Mouse (Mus musculus): ENCODE data around the gene Sult2a8.
"Not testable (repeated sequence)": the region's sequence is repeated elsewhere in the genome, so short reads cannot be mapped to it uniquely, and the experiment has no call there.

Sult2a8 gene

DNA sequence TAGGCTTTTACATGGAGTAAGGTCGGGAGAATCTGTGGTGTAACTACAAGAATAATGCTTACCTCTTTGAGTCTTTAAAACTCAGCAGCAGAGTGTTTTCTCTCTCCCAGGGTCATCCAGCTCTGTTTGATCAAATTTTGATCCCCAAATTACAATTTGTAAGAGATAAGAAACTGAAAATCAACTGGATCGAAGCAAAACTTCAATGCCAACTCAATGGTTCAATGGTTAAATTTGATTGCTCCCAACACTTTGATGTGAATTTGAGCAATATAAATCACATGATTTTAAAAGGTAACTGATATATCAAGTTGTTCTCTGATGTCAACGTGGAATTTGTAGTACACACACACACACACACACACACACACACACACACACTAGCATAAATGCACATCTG lies at the start of gene Sult2a8:
Gene Sult2a8, minus strand, starts transcription at position 236 of the 400 bp plus-strand sequence.
- DNase-seq (ENCODE audit: low read depth, low spot score) = no peak

DNA sequence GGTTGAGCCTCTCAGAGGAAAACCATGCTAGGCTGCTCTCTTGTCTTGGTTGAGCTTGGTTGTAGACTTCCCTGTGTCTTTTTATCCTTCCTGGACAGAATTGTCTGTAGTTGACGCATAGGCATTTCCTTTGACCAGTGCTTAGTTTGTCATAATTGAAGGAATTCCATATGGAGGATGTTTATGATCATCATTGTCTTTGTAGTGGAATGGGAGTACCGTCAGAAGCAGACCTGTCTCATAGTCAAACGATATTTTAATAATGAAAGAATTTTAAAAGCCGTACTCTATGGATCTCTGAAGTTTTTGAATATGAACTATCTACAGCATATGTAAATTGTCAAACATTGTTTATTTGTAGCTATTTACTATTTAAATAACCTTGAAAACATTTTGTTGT lies 47.6 kb upstream of the Sult2a8 start, which contains the start of gene Sult2a7:
Gene Sult2a7, minus strand, starts transcription at position 101 of the 400 bp plus-strand sequence.
- no peak for DNase-seq (ENCODE audit: low read depth, low spot score)

DNA sequence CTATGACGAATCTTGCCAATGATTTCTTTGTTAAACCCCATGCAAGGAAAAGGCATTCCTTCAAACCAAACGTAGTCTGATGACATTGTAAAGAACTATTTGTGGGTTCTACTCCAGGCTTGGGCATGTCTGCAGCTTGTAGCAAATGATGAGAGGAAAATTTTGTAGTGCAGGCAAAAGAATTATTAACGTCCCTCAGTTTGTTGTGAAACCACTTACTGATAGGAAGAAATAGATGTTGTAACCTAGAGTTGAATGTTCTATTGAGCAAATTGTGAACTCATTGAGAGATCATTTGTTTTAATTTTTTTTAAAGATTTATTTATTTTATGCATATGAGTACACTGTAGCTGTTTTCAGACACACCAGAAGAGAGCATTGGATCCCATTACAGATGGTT lies 46.3 kb upstream of the Sult2a8 start:
- DNase-seq (ENCODE audit: low read depth, low spot score) = no peak

DNA sequence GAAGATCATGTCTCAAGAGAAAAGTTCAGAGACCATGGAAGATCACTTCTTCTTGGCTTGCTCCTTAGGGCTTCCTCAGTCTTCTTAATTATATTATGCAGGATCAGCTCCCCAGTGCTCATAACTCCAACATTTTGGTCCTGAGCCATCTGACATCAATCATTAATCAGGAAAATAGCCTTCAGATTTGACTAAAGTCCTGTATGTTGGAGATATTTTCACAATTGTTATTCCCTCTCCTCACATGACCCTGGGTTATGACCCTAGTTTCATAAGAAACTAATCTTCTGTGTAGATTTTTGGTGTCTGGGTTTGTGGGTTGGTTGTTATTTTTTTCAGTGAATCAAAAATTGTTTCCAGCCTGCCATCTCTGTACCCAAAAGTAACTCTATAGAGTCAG lies 7.0 kb downstream of the Sult2a8 start:
- DNase-seq (ENCODE audit: low read depth, low spot score) = no peak

DNA sequence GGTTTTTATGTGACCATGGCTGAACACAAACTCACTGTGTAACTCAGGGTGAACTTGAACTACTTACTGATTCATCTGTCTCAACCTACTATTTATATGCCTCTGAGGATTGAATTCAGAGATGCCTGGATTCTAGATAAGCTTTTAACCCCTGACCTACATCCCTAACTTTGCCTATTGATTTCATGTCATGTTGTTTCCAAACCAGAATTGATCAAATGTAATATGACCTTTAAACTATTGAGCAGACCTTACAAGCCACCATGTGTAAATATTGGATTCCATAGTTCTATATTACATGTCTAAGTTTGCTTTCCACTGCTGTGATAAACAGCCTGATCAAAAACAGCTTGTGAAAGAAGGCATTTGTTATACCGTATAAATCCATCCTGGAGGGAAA lies 8.1 kb downstream of the Sult2a8 start:
- no peak for DNase-seq (ENCODE audit: low read depth, low spot score)

DNA sequence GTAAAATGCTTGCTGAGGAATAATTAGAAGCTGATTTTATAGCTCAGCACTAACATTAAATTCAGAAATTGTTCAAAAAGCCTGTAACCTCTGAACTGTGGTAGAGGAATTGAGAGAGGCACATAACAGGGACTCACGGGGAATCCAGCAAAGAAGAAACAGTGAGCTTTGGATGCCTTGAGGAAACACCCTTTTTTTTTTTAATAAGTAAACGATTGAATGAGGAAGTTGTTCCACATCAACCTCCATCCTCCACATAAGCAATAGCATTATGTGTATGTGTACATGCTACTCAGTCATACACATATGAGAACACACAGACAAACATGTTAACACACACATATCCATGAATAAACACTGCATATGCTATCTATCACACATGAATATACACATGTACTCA lies 8.5 kb downstream of the Sult2a8 start:
- DNase-seq (ENCODE audit: low read depth, low spot score) = no peak

DNA sequence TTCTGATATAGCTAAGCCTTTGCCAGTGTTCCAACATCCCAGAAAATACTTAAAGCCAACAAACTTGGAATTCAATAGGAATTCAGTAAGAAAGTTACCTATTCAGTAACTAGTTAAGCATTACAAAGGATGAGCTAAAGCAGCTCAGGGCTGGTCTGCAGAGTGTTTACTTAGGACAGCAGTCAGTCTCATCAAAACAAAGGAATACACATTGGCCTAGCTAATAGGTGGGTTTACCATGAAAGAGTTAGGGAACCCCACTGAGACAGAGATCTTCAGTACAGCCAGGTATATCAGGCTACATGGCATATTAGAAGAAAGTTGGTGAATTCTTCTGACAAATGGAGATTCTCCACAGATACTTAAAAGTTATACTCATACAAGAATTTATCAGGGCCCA lies 47.2 kb downstream of the Sult2a8 start:
- not testable (repeated sequence) for DNase-seq (ENCODE audit: low read depth, low spot score)

DNA sequence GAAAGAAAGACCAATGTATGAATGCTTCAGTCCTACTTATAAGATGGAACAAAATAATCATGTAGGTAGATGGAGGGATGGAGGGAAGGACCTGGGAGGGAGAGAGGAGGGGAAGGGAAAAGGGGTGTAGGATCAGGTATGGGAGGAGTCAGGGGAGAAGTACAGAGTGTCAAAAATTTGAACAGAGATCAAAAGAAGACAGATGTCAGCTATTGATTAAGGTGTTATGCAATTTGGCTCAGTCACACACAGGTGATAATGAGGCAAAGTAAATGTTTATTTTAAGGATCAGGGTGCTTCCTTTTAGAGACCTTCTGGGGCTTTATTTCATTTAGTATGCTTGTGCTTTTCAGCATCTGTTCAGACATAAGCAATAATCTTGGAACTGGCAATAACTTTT lies 50.1 kb downstream of the Sult2a8 start:
- no peak for DNase-seq (ENCODE audit: low read depth, low spot score)
